Mouse (Mus musculus) stomach, postnatal 0 days (tissue): ENCODE measurements at regions not wholly inside any gene's neighbourhood (a gene's known extent, or its start where the extent isn't known, plus 50 kb on each side); places are given as distances from the start of the nearest gene placed in this dataset.

Source experiments
- CTCF ChIP-seq: IDR thresholded peaks from 2 replicates; pipeline ENCODE4 v1.5.1; 2016; ENCODE audit warnings: antibody characterized with exemption, low read depth, mild to moderate bottlenecking, moderate library complexity
- EP300 ChIP-seq: optimal IDR thresholded peaks from 2 replicates; pipeline ENCODE3; 2016; ENCODE audit warnings: antibody characterized with exemption

GRCm38 (mm10) chr5:118381294-118381675, 136.3 kb downstream of the 2410131K14Rik start:
- TF ChIP-seq CTCF, result no peak
- no peak for TF ChIP-seq EP300
